Mouse (Mus musculus): ENCODE results near the gene Rnf24.

GRCm38 (mm10) chr2:131373656-131374055 is 21.0 kb upstream of the Rnf24 start:
- TF ChIP-seq POLR2A (IDR thresholded peaks at IDR 0.05; ENCODE audit: extremely low read depth, insufficient read depth, low read length) (no peak), CTCF (IDR thresholded peaks at IDR 0.05; ENCODE audit: low read depth, low read length) (no peak)
